Mouse (Mus musculus) adrenal gland, postnatal 4 days (tissue): ENCODE measurements around the gene Gsdma. TPM values are rescaled to one million over a fixed set of nuclear protein-coding genes. Genes with fewer than 3 reads are reported as not detected.
"Not testable (repeated sequence)": the region's sequence is repeated elsewhere in the genome, so short reads cannot be mapped to it uniquely, and the experiment has no call there.

ENCODE experiments used
- DNase-seq, 2 experiments: peaks; one replicate each; pipeline ENCODE4 v3.0.0; 2021 to 2022; ENCODE audit warnings: low spot score in 2 of 2, mixed read lengths in 2 of 2
- long read RNA-seq, 2 experiments: library from polyadenylated mRNA; stranded (forward); transcript quantifications; one replicate each; pipeline ENCODE4 v2.0.0; 2021
- total RNA-seq, 2 experiments: library from RNA; stranded (reverse); gene quantifications; 2 replicates each; pipeline ENCODE4 v1.2.3; 2021

Gene Gsdma
- total RNA-seq, result not detected
- long read RNA-seq, experiment 1, result 0 reads
- long read RNA-seq, experiment 2, result 0 reads

DNA sequence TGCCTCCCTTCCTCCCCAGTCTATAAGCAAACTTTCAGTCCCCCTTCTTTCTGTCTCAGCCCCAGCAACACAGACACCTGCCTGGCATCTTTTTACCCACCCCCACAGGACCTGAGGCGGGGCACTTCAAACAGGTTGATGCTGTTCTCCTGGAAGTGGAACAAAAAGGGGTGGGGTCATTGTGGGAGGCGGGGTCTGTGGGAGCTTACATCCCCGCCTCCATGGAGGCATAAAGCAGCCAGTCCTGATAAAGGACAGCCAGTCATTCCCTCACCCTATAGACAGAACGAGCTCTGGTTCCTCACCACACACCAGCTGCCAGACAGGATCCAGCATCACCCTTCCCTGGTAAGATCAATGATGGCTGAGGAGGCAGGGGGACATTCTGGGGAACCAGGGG is at the start of gene Gsdma:
Gsdma (plus strand) TSS at position 261 of the 400 bp plus-strand sequence.
- no peak for DNase-seq

DNA sequence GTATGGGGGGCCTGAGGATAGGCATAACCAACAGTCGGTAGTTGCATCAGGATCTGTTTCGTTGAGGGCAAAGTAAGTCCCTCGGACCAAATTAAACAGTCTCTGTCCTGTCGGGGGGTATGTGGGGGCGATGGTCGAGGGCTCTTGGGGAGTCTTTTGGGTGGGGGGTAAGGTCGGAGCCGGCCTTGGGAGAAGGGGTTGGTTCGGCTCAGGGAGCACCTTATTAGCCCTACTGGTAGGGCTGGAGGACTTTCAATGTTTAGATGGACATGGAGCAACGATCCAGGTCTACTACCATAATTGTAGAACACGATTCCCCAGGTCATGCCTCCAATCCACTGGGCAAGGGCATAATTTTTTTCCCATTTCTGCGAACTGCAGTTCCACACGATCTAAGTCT is 43.4 kb upstream of the Gsdma start:
- DNase-seq, result no peak

DNA sequence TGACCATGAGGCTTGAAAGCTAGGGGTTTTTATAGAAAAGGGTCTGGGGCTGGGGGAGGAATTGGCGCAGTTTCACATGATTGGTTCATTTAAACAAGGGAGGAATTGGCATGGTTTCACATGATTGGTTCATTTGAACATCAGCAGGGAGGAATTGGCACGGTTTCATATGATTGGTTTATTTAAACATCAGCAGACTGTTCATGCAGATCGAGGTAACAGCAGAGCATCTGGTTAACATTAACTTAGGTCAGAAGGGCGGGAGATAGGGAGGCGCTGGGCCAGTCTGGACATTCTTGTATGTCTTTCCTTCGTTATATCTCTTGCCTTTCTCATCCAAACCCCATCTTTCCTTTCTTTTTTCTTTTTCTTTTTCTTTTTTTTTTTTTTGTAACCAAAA is 40.2 kb upstream of the Gsdma start:
- not testable (repeated sequence) for DNase-seq

DNA sequence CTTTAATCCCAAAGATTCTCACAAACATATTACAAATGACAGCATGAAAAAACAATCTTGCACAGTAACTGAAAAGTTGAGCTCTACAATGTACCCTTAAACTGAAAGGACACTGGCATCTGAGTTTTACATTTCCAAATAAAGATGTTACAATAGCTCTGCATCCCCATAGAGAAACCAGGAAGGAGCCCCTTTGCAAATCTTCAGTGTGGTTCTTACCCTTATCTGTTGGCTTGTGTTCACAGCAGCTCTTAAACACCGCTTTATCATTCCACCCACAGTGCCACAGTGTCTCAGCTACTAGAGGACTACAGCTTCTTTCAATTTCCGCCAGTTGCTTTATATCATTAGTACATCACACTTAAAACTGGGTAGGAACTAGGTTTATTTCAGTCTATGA is 39.8 kb upstream of the Gsdma start:
- DNase-seq, result not testable (repeated sequence)

DNA sequence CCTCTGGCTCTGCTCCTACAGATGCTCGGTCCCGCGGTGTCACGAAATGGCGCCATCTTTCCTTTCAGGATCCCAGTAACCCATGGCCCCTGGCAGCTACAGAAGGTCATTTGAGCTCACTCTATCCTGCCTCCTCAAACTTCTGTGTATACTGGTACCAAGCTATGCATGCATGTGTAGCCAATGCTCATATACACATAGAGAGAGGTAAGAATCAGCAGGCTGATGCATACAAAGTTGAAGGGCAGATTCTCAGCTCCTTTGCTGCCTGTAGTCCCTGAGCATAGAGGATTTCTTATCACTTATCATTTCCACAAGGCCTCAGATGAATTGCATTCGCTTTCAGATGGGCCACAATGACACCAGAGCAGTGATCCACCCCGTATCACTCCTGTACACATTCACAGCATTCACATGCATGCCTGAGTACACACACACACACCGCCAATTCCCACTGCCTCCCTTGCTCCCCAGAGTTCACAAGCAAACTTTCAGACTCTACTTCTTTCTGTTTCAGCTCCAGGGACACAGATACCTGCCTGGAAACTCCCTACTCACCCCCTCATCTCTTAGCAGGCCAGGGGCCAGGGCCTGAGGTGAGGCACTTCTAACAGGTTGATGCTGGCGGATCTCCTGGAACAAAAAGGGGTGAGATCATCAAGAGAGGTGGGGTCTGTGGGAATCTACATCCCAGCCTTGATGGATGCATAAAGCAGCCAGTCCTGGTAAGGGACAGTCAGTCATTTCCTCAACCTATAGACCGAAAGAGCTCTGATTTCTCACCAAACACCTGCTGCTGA is 38.3 kb upstream of the Gsdma start, which contains the start of the genes Gm12355 and Gsdma3:
Gm12355 (minus strand) TSS at position 51 of the 800 bp plus-strand sequence.
Gsdma3 (plus strand) TSS at position 750 of the 800 bp plus-strand sequence.
- DNase-seq, result no peak

DNA sequence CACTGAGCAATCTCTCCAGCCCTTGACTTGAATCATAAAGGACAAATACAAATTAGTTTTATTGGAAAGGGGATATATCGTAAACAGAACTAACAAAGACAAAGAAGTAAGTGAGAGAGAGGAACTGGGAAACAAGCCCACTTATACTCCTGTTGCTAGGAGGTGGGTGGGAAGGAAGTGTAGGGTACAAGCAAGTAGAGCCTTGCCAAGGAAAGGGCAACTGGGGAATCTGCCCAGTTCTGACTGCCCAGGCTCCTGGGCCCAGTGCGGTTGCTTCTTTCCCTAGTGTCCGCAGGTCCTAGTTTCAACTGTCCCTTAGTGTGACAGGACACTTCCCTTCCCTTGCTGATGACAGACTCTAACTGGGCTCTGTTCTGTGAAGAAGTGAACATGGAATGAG is 35.4 kb upstream of the Gsdma start:
- DNase-seq, result no peak

DNA sequence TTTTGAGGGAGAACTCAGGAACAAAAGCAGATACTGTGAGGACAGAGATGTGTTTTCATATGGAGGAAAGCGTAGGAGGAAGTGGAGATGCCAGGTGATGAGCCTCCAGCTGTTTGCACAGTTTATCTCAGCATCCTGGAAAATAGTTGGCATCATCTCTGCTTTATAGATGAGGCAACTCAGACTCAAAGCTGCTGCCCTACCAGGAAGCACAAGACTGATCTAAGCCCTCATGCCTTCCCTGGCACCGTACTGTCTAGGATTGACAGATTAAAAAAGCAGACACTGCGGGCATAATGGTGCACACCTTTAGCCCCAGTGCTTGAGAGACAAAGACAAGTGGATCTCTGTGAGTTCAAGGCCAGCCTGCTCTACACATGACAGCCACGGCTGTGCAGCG is 33.5 kb upstream of the Gsdma start:
- no peak for DNase-seq

DNA sequence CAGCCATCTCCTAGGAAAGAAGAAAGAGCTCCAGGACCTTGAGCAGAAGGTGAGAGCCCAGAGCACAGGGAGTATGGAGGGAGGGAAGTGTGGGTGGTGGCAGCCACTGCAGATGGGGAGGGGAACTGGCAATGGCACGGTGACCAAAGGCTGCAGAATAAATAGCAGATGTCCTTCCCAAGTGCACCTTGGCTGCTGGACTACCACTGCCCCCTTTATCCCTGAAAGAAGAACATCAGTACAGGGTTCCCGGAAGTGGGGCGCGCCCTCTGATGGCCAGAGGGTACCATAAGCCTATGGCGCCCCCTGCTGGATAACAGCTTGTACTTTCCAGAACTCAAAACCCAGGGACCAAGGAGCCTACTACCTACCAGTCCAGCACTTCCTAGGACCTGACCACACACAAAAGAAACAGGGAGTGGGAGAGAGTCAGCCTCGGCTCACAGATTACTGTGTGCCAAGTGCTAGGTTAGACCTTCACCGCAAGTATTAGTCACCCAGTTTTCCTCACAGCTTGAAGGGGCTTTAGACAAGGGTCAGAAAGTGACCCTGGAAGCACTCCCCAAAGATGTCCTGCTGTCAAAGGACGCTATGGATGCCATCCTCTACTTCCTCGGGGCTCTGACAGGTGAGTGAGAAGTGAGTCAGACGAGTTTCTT is 28.7 kb upstream of the Gsdma start:
- DNase-seq, result not testable (repeated sequence)

DNA sequence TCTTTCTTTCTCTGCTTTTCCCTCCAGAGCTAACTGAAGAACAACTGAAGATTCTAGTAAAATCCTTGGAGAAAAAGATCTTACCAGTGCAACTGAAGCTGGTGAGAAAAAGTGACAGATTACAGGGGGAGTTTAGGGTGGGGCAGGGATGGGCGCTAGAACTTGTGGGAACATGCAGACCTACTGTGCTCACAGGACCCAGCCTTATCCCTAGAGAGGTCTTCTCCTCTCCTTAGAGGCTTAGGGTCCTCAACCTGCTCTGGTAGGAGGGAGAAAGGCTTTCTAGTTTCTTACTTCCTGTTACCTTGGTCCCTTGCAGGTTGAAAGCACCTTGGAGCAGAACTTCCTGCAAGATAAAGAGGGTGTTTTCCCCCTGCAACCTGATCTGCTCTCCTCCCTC is 26.6 kb upstream of the Gsdma start:
- DNase-seq, result no peak

DNA sequence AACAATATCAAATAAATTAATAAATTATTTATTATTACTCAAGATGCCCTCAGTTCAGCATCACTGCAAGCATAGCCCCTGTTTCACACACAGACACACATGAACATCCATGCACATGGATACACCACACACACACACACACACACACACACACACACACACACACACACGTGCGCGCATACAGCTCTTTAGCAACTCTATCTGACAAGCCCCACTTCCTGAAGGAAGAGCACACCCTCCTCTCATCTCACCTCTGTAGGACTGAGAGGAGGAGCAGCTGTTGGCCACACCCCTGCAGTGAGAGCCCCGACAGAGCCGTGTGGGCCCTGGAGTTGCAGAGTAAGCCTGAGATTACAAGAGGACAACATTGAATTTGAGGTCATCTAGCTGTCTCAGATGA is 24.1 kb upstream of the Gsdma start:
- no peak for DNase-seq

DNA sequence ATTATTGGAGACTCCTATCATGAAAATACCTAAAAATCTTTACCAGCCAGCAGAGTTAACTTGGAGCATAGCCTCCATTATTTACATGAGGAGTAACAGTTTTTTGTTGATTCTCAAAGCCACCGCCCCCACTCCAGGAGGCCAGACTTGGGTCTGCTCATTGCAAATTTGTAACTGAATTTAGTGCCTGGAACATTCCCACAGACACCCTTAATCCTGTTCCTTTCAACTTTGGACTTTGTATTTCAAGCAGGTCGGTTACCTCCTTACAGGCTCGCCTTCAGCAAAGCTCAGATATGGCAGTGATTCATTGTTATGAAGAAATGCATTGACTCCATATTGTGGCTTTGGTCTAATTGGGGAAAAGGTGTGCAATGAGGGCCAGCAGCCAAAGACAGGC is 19.4 kb upstream of the Gsdma start:
- no peak for DNase-seq

DNA sequence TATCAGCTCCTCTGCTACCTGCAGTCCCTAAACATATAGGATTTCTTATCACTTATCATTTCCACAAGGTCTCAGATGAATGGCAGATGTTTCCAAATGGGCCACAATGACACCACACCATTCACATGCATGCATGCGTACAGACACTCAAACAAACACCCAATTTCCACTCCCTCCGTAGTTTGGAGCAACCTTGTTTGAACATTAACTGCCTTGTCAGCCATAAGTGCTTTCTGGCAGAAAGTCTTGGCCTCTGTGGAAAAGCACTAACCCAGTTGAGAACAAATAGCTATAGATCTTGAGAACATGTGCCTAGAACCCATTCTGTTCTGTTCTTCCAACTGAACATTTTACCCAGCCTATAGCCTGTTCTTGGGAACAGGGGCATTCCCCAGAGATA is 18.2 kb upstream of the Gsdma start:
- no peak for DNase-seq

DNA sequence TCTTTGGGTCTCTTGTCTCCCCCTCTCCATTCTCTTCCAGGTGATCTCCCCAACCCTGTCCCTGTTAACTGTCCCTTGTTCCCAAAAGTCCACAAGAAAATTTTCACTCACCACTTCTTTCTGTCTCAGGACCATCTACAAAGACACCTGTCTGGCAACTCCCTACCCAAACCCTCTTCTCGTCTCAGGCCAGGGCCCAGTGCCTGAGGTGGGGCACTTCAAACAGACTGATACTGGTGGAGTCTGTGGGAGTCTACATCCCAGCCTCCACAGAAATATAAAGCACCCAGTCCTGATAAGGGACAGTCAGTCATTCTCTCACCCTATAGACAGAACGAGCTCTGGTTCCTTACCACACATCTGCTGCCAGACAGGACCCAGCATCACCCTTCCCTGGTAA is 17.7 kb upstream of the Gsdma start, which contains the start of gene Gsdma2:
Gsdma2 (plus strand) TSS at position 301 of the 400 bp plus-strand sequence.
- no peak for DNase-seq

DNA sequence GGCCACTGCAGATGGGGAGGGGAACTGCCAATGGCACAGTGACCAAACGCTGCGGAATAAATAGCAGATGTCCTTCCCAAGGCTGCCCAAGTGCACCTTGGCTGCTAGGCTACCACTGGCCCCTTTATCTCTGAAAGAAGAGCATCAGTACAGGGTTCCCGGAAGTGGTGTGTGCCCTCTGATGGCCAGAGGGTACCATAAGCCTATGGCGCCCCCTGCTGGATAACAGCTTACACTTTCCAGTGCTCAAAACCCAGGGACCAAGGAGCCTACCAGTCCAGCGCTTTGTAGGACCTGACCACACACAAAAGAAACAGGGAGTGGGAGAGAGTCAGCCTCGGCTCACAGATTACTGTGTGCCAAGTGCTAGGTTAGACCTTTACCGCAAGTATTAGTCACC is 9.1 kb upstream of the Gsdma start:
- DNase-seq, result peak in 1 of 2 experiments; percentile 19

DNA sequence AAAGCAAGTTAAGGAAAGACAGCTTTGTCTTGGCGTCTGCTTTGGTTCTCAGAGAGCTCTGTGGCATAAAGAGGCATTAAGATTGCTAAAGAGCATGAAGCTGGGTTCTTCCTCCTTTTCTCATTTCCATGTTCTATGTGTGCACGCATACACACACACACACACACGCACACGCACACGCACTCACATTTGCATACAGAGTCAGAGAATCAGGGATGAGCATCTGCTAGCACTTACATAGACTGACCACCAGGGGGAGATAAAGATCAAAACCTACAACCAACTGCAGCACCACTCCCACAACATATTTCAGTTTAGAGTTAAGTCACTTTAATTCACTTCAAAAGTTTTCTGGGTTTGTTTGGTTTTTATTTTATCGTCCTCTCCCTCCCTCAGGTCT is 3.6 kb upstream of the Gsdma start:
- no peak for DNase-seq

DNA sequence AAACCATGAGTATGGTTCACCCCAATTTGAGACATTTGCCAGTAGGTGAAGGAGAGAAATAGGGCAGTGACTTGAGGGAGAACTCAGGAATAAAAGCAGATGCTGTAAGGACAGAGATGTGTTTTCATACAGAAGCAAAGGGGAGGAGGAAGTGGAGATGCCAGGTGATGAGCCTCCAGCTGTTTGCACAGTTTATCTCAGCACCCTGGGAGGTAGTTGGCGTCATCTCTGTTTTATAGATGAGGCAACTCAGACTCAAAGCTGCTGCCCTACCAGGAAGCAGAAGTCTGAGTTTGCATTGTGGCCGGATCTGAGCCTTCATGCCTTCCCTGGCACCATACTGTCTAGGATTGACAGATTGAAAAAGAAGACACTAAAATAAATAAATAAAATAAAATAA is 4.8 kb downstream of the Gsdma start:
- DNase-seq, result no peak

DNA sequence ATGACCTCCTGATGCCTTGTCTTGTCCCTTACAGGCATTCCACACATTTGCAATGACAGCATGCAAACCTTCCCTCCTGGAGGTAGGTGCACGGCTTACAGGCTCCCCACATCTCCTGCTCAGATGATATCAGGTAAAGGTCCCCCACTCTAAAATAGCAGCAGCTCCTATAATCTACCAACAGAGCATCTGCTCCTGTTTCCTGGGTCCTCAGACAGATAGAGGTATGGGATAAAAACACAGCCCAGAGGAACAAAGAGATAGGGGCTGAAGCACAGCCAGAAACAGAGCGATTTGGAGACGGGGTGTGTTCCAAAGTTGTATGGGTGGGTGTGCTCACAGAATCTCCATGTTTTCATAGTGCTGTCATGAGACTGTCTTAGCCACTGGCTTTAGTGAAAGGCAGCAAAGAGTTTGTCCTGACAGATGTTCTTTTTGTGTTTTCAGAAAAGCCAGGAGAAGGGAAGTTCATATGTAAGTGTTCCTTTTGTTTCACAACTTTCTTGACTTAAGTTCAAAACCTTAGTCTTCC is 7.2 kb downstream of the Gsdma start:
- no peak for DNase-seq

DNA sequence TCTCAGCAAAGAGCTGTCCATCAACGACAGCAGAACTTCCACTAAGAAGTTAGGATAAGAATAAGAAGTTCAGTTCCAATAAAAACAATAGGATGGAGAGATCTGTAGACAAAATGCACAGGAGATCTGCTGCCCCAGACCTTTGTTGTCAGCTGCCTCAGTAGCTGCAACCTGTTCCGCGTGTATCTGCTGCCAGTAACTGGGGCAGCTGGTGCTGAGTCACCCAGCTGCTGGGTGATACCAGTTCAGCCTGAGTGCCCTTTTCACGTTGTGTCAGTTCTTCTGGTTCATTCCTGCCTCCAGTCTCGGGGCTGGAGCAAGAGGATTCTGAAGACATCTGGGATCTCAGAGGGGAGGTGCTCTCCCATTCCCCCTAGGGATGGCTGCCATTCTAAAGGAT is 7.7 kb downstream of the Gsdma start:
- no peak for DNase-seq

DNA sequence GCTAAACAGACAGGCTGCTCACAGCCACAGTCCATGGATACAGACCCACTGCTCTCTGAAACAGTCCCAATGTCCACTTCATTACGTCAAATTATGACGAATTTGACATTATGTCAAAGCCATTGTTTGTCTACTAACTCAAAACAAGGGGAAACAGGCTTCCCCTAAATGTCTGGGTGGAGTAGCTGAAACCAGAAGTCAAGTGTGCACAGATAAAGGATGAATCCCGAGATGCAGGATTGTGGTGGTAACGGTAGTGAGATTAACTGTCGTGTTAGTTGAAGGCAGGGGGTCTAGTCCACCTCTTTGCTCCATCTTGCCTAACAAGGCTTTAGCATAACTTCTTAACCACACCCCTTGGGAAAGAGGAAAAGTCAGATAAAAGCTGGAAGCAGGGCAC is 8.3 kb downstream of the Gsdma start:
- DNase-seq, result no peak

DNA sequence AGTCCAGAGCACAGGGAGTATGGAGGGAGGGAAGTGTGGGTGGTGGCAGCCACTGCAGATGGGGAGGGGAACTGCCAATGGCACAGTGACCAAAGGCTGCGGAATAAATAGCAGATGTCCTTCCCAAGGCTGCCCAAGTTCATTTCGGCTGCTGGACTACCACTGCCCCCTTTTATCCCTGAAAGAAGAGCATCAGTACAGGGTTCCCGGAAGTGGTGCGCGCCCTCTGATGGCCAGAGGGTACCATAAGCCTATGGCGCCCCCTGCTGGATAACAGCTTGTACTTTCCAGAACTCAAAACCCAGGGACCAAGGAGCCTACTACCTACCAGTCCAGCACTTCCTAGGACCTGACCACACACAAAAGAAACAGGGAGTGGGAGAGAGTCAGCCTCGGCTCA is 9.0 kb downstream of the Gsdma start:
- DNase-seq, result peak in 1 of 2 experiments; percentile 41

DNA sequence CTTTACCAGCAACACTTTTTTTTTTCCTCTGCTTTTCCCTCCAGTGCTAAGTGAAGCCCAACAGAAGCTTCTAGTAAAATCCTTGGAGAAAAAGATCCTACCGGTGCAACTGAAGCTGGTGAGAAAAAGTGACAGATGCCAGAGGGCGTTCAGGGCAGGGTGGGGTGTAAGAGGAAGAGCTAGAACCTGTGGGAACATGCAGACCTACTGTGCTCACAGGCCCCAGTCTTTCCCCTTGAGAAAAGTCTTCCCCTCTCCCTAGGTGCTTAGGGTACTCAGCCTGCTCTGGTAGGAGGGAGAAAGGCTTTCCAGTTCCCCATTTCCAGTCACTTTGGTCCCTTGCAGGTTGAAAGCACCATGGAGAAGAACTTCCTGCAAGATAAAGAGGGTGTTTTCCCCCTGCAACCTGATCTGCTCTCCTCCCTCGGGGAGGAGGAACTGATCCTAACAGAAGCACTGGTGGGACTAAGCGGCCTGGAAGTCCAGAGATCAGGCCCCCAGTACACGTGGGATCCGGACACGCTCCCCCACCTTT is 11.7 kb downstream of the Gsdma start:
- DNase-seq, result no peak

DNA sequence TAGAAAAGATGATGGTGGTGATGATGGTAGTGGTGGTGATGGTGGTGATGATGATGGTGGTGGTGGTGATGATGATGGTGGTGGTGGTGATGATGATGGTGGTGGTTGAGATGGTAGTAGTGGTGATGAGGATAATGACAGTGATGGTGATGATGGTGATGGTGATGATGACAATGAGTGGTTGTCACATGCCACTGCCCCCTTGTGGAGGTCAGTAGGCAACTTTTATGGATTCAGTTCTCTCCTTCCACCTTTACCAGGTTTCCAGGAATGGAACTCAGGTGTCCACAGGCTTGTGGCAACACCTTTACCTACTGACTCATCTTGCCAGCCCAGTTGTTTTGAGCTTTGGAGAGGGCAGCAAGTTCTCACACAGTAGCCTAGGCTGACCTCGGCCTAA is 15.9 kb downstream of the Gsdma start:
- DNase-seq, result no peak
